Mouse (Mus musculus): ENCODE data around the gene Pnpla1.

- TF ChIP-seq POLR2A (IDR thresholded peaks at IDR 0.05; ENCODE audit: insufficient read depth, low read length): no peak
- no peak for TF ChIP-seq CTCF (IDR thresholded peaks at IDR 0.05; ENCODE audit: low read depth, low read length)
- TF ChIP-seq EP300 (IDR thresholded peaks at IDR 0.05; ENCODE audit: insufficient read depth, low read depth, low read length): no peak
Measured at GRCm38 (mm10) chr17:28823749-28824148, 34.5 kb upstream of the Pnpla1 start.

Measured in ES-Bruce4 (cell line).